Mouse (Mus musculus) left cerebral cortex, postnatal 36 days (tissue): ENCODE results near the gene Ambra1. TPM values are rescaled to one million over a fixed set of nuclear protein-coding genes. Genes with fewer than 3 reads are reported as not detected.

Experiments
- DNase-seq, 2 experiments: peaks; one replicate each; pipeline ENCODE4 v3.0.0; 2021 to 2022; ENCODE audit warnings: low spot score in 2 of 2, mixed read lengths in 1 of 2
- intact Hi-C: fragments of 180-260 bp; cut with DNase I; formaldehyde crosslinking; loops from one replicate; pipeline ENCODE4 v1.15.1; 2025
- total RNA-seq, 2 experiments: library from RNA; stranded (reverse); gene quantifications; 2 replicates each; pipeline ENCODE4 v1.2.3; 2021

Gene Ambra1
- total RNA-seq, 2 experiments from 2014 or later: 52.6 to 55.5 TPM

GRCm38 (mm10) chr2:91854575-91854974 is 124.6 kb downstream of the Ambra1 start:
- intact Hi-C loops: no loop called here
- no peak for DNase-seq

GRCm38 (mm10) chr2:91856958-91857357 is 127.0 kb downstream of the Ambra1 start:
- intact Hi-C loops: no loop called here
- no peak for DNase-seq

GRCm38 (mm10) chr2:91859423-91859822 is 129.5 kb downstream of the Ambra1 start:
- intact Hi-C loops: no loop called here
- DNase-seq: no peak

GRCm38 (mm10) chr2:91870754-91871153 is 140.8 kb downstream of the Ambra1 start:
- intact Hi-C loops: loop anchor here (5.0 kb wide), 1 partner anchor 52 kb away; no protein-coding TSS in a partner anchor
- peak; percentile 18 to 33 for DNase-seq

GRCm38 (mm10) chr2:91871225-91871624 is 141.3 kb downstream of the Ambra1 start:
- no peak for DNase-seq
- intact Hi-C loops: loop anchor here (5.0 kb wide), 1 partner anchor 51 kb away; no protein-coding TSS in a partner anchor

GRCm38 (mm10) chr2:91872658-91873057 is 142.7 kb downstream of the Ambra1 start:
- intact Hi-C loops: loop anchor here (5.0 kb wide), 1 partner anchor 50 kb away; no protein-coding TSS in a partner anchor
- no peak for DNase-seq

- no peak for DNase-seq
- intact Hi-C loops: no loop called here
Measured at GRCm38 (mm10) chr2:91876000-91876805, 146.3 kb downstream of the Ambra1 start.

GRCm38 (mm10) chr2:91876806-91877140 is 146.8 kb downstream of the Ambra1 start:
- intact Hi-C loops: no loop called here
- DNase-seq: no peak

- DNase-seq: peak in 1 of 2 experiments; percentile 18
- intact Hi-C loops: no loop called here
Measured at GRCm38 (mm10) chr2:91878387-91879180, 148.7 kb downstream of the Ambra1 start.

- DNase-seq: no peak
- intact Hi-C loops: no loop called here
Measured at GRCm38 (mm10) chr2:91883961-91884360, 154.0 kb downstream of the Ambra1 start.

GRCm38 (mm10) chr2:91884616-91885015 is 154.7 kb downstream of the Ambra1 start:
- intact Hi-C loops: no loop called here
- no peak for DNase-seq

GRCm38 (mm10) chr2:91894716-91895115 is 164.8 kb downstream of the Ambra1 start:
- DNase-seq: no peak
- intact Hi-C loops: no loop called here

GRCm38 (mm10) chr2:91895401-91895800 is 165.5 kb downstream of the Ambra1 start:
- no peak for DNase-seq
- intact Hi-C loops: no loop called here

GRCm38 (mm10) chr2:91897968-91898367 is 168.0 kb downstream of the Ambra1 start:
- DNase-seq: no peak
- intact Hi-C loops: no loop called here

- intact Hi-C loops: no loop called here
- DNase-seq: no peak
Measured at GRCm38 (mm10) chr2:91899141-91899540, 169.2 kb downstream of the Ambra1 start.

GRCm38 (mm10) chr2:91900431-91900830 is 170.5 kb downstream of the Ambra1 start:
- intact Hi-C loops: no loop called here
- no peak for DNase-seq

GRCm38 (mm10) chr2:91902336-91902735 is 172.4 kb downstream of the Ambra1 start:
- intact Hi-C loops: no loop called here
- DNase-seq: no peak

GRCm38 (mm10) chr2:91903171-91903925 is 173.4 kb downstream of the Ambra1 start:
- DNase-seq: peak; percentile 45 to 54
- intact Hi-C loops: no loop called here

- intact Hi-C loops: no loop called here
- peak in 1 of 2 experiments; percentile 21 for DNase-seq
Measured at GRCm38 (mm10) chr2:91904618-91905307, 174.8 kb downstream of the Ambra1 start.
